Mouse (Mus musculus) layer of hippocampus, adult 2 months (tissue): ENCODE results near the gene Glis3. TPM values are rescaled to one million over a fixed set of nuclear protein-coding genes. Genes with fewer than 3 reads are reported as not detected.

ENCODE experiments used
- DNase-seq, 2 experiments: peaks; one replicate each; pipeline ENCODE4 v3.0.0; 2022; ENCODE audit warnings: low spot score in 2 of 2
- H3K27ac ChIP-seq: fragments of 200-600 bp; 2 replicates; pipeline ENCODE4 v1.8.1; 2022
- H3K4me3 ChIP-seq: fragments of 200-600 bp; 2 replicates; pipeline ENCODE4 v1.8.1; 2022; ENCODE audit warnings: mild to moderate bottlenecking
- CTCF ChIP-seq: fragments of 200-600 bp; conservative IDR thresholded peaks from 2 replicates; pipeline ENCODE4 v1.8.1; 2022; ENCODE audit warnings: antibody characterized with exemption, mild to moderate bottlenecking, moderate library complexity
- total RNA-seq, 2 experiments: library from RNA; stranded (reverse); gene quantifications; 2 replicates each; pipeline ENCODE4 v1.2.3; 2021

The Glis3 gene
- total RNA-seq, 2 experiments from 2014 or later: 33.0 to 36.4 TPM

DNA sequence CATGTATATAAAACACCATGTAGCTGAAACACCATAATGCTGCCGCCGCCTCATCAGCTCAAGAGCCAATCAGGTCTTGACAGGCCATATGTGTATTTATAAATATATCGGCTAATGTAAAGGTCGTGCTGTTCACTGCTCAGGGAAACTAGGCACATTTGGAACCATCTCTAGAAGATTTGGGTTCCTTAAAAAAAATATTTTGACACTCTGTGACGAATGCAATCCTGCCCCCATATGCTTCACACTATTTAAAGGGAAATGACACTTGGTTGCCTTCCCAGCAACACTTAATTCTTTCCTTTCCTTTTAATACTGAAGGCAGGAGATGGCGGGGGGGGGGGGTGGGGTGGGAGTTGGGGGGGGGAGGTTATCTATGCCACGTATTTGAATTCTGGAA lies 286.1 kb downstream of the Glis3 start:
- Histone ChIP-seq H3K27ac (peak overlapping the region; percentile 87), H3K4me3 (no peak overlapping the region)
- no peak for TF ChIP-seq CTCF
- no peak for DNase-seq

DNA sequence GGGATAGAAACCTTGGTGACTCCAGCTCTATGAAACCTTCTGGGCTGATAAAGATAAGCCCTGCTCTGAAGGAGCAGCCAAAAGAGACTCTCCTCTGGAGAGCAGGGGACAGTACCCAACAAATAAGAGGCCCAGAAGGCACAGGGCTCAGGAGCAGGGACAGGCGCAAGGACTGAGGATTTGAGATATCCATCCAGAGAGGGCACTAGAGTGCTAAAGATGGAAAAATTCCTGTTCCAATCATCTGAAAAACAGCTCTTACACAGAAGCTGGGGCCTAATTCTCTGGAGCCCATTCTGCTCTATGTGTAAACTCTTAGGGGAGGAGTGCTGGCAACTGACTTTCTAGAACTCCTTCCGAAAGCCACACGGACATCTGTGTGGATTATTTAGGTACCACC lies 287.0 kb downstream of the Glis3 start:
- H3K4me3 ChIP-seq: no peak overlapping the region
- H3K27ac ChIP-seq: peak overlapping the region; percentile 87
- peak; percentile 59 for TF ChIP-seq CTCF
- DNase-seq: no peak

DNA sequence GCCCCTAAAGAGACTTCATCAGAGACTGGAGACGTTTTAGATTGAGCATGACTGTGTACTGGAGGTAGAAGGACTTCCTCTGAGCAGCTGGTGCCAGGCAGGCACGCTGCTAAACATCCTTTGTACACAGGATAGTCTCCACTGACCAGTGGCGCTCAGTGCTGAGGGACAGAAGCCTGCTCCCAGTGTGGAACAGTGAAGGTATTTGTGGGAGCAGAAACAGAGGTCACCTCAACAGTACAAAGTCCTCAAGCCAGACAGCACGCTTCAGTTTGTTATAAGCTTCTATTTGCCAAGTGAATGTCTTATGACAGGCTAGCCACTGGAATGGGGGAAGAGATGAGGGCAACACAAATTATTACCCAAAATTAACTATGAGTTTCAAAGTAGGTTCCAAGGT lies 289.0 kb downstream of the Glis3 start:
- H3K4me3 ChIP-seq: no peak overlapping the region
- no peak for DNase-seq
- TF ChIP-seq CTCF: no peak
- peak overlapping the region; percentile 9 for H3K27ac ChIP-seq

DNA sequence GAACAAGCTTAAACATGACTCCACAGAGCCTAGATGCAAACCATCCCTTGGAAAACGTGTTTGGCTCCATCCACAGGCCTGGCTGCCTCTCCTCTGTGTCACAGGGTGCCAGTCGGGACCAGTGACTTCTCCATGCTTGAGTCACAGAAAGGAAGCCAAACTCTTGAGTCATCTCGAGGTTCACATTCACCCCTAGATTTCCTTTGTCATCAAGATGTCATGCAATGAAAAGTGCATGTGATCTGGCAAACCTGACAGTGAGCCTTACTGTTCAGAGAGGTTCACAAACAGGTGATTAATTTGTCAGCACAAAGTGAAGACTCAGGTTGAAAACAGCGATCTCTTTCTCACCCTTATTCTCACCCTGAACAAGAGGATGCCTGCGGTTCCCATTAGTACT lies 290.7 kb downstream of the Glis3 start:
- no peak overlapping the region for H3K4me3 ChIP-seq
- no peak for DNase-seq
- no peak overlapping the region for H3K27ac ChIP-seq
- TF ChIP-seq CTCF: no peak

DNA sequence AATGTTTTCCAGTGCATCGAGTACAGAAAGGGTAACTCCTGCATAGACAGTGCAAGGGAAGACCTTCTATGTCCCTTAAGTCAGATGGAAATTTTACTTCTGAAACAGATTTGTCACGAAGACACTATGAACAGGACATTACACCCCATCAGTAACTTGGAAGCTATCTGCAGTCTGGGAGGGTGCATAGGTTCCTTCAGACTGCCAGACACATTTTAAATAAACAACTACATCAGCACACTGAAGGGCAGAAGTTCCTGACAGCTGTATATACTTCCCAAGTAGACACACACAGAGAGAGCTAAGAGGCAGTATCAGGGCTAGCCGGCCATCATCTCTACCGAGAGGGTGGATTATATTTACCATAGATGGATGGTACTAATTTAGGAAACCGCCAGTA lies 296.5 kb downstream of the Glis3 start:
- H3K27ac ChIP-seq: peak overlapping the region; percentile 53; the same call in 1 of the 2 replicates
- DNase-seq: no peak
- TF ChIP-seq CTCF: no peak
- no peak overlapping the region for H3K4me3 ChIP-seq

DNA sequence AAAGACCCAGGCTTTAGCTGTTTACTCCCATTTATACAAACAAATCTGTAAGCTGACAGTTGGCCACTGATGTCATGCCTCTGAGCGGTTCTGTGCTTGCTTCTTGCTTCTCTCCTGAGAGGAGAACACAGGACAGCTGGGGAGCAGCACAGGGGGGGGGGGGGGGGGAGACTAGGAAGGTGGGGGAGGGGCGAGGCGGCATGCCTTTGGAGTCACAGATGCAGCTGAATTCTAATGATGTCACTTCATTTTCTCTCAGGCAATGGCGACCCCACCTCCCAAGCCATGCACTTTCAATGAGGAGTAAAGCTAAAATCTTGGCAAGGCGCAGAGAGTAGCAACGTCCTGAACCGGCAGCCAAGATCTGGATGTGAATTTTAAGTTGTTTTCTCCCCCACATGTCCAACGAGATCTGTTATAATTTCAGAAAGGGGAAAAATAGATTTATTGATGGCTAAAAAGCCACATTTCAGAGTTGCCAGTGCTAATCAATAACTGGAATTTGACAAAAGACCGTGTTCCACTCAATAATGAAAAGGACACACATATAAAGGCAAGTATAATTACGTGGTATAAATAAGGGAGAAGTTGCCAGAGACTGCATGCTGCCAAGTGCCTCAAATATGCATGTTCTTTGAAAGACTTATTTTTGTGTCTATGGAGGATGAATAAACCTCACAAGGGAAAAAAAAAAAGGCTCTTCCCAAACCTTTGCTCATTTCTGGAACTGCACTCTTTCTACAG lies 297.5 kb downstream of the Glis3 start:
- H3K4me3 ChIP-seq: no peak overlapping the region
- no peak for TF ChIP-seq CTCF
- DNase-seq: no peak
- H3K27ac ChIP-seq: peak overlapping the region; percentile 83

DNA sequence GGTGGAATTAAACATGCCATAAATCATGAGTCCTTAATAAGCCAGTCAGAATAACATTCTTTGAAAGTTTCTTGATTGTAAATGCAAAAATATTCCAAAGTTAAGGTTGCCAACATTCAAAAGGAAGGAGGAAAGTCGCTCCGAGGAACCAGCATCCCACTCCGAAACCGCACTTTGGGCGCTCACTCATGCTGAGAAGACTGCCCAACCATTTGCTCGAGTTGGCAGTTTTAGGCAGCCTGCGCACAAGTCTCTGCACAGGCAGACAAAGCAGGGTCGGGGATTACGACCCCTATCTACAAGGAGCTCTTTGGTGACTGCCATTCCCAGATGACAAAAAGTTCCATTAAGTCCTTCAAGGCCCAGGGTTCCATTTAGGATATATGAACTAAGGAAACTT lies 298.4 kb downstream of the Glis3 start:
- Histone ChIP-seq H3K27ac (peak overlapping the region; percentile 83), H3K4me3 (no peak overlapping the region; the same call in 1 of the 2 replicates)
- DNase-seq: no peak
- no peak for TF ChIP-seq CTCF

DNA sequence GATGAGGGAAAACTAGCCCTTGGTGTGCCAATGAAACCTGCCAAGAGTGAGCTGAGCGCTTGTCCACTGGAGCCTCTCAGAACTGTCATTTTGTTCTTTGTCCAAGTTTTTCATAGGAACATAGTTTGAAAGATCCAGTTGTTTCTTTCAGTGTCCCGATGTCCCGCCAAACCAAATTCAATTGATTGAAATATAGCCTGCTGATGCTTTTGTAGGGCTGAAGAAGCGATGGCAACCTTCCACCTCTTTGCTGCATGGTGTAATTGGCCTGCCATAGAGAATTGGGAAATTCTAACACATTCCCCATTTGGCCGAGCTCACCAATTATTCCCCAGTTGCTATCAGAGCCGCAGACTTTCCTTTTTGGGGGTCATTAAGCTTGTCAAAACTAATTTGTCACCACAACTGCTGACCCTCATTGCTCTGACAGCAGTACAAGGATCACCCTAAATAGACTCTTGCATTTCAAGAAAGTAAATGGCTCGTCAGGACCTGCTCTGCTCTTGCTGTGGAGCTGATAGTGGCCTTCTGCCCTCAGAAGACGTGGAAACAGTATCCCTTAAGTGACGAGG lies 299.1 kb downstream of the Glis3 start:
- Histone ChIP-seq H3K27ac (peak overlapping the region; percentile 83), H3K4me3 (no peak overlapping the region)
- no peak for TF ChIP-seq CTCF
- DNase-seq: no peak

DNA sequence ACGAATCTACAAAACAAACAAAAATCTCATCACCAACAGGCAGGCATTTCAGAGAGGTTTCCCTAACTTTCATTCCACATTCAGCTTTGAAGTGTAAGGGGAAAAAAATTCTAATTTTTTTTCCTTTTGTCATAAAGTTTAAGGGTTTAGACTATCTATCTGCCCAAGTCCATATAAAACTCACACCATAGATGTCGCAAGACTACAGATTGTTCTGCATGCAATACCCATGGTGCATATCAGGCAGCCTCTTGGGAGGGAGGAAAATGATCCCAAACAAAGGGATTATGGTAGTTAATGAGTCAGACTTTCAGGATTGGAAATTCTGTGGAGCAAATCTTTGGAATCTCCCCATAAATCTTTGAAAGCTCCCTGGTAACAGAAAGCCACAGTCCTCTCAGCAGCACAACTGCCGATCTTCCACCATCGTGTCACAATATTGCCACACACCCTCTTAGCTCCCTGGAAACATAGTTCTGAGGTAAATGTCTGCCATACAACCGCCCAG lies 302.0 kb downstream of the Glis3 start:
- Histone ChIP-seq H3K27ac (peak overlapping the region; percentile 72; the same call in 1 of the 2 replicates), H3K4me3 (no peak overlapping the region)
- no peak for DNase-seq
- no peak for TF ChIP-seq CTCF

DNA sequence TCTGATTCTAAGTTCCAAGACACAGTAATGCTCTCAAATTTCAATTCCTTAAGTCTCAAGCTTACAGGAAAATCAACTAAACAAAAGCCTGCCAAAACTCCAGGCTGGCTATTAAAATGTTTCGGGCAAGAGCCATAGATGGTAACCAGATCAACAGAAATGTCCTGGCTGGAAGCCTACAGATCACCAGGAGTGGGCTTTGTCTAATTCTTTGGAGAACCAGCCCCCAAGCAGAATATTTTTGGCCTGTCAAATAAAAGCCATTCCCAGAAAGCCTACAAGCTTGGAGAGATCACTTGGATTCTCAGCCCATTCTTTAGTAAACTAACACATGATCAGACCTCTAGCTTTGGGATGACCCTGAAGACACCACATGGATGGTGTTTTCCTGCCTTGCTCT lies 303.5 kb downstream of the Glis3 start:
- no peak for TF ChIP-seq CTCF
- H3K4me3 ChIP-seq: no peak overlapping the region
- DNase-seq: no peak
- H3K27ac ChIP-seq: peak overlapping the region; percentile 72

DNA sequence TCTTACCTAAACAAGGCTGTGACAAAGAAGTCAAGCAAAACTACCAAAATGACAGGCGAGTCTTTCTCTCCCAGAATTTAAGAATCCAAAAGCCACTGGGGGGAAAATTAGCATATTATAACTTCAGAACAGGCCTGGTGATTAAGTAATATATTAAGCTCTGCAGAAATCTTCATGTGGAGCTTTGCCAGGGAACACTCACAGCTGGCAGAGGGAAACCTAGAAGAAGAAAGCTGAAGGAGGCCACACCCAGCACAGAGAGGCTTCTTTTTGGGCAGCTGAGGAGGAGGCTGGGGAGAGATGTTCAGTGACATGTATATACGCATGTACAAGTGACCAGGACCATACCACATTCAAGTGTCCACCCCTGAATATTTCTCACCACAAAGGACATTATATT lies 304.1 kb downstream of the Glis3 start:
- TF ChIP-seq CTCF: no peak
- no peak for DNase-seq
- H3K4me3 ChIP-seq: no peak overlapping the region
- H3K27ac ChIP-seq: peak overlapping the region; percentile 72

DNA sequence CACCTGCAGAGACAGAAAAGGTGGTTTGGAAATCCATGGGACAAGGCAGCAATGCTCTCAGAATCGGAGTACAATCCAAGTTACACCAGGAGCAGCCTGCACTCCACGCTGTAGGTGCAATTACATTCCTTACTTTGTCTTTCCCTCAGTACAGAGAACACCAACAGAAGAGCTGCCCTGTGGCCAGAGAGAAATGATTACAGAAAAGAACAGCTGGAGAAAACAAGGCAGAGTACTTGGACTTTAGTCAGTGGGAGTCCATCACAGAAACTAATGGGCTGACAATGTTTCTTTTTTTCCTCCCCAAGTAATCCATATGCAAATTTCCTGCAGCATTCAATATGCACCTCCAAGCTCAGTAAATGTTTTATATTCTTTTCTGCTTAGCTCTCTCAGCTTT lies 305.4 kb downstream of the Glis3 start:
- no peak overlapping the region for H3K4me3 ChIP-seq
- no peak for TF ChIP-seq CTCF
- peak overlapping the region; percentile 72; the same call in 1 of the 2 replicates for H3K27ac ChIP-seq
- no peak for DNase-seq

DNA sequence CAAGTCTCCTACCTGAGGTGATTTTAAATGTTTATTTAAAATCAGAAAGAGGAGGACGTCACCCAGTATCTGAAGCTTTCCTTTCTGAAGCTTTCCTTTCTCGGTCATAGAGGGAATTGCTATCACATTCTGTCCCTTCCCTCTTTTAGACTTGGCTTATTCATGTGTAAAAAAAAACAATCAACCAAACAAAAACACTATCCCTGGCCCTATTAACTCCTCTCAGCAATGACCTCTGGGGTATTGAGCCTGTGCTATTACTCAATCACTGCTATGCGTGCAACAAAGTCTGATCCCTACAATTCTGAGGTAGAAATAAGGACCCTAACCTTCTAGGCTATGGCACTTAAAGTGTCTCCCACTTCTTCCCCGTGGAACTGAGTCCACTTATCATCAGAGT lies 311.7 kb downstream of the Glis3 start:
- DNase-seq: no peak
- H3K27ac ChIP-seq: no peak overlapping the region
- TF ChIP-seq CTCF: no peak

DNA sequence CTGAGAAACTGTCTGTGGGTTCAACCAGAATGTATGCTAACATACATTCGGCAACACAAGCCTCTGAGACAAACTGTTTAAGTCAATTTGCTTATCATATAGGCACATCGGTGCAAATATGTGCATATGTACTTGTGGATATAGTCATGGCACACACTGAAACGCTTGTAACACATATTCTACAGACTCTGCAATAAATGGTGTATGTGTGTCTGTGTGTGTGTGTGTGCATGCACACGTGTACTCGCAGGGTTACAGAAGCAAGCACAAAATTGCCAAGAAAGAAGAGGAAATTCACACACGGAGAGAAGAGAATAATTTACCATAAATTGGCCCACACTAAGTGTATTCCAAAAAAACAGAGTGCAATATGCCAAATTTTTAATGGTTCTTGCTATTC lies 312.6 kb downstream of the Glis3 start:
- DNase-seq: no peak
- H3K4me3 ChIP-seq: no peak overlapping the region
- peak overlapping the region; percentile 51 for H3K27ac ChIP-seq
- TF ChIP-seq CTCF: no peak

More for the DNA sequence above, 311.7 kb downstream of the Glis3 start:
- no peak overlapping the region for H3K4me3 ChIP-seq
